Mouse (Mus musculus) stomach, embryonic 16.5 days (tissue): ENCODE results near the gene Ces2b. TPM values are rescaled to one million over a fixed set of nuclear protein-coding genes. Genes with fewer than 3 reads are reported as not detected.

Experiments
- polyA plus RNA-seq: library from polyadenylated mRNA; unstranded; fragments of >200 nt; fragmentation: Nextera tagmentation; extraction: Ambion mirVana; gene quantifications from 2 replicates; pipeline ENCODE4 v1.2.1, GENCODE M21; 2015

Gene Ces2b
- polyA plus RNA-seq, 1 experiment from 2014 or later: 1.0 TPM

Other genes starting within 250 kb of the Ces2b start
- 13.3 and 14.1 TPM in 2 replicates for gene Pdp2, start 240.1 kb upstream of the Ces2b start, polyA plus RNA-seq
- 1.6 and 2.0 TPM in 2 replicates for gene Cdh16, start 207.2 kb upstream of the Ces2b start, polyA plus RNA-seq
- gene Rrad, start 200.2 kb upstream of the Ces2b start, polyA plus RNA-seq: 9.2 and 14.4 TPM in 2 replicates
- 92.6 and 93.6 TPM in 2 replicates for gene Ciao2b, start 189.6 kb upstream of the Ces2b start, polyA plus RNA-seq
- 1.3 and 1.4 TPM in 2 replicates for gene Ces2a, start 97.6 kb upstream of the Ces2b start, polyA plus RNA-seq
- gene Ces2c, start 15.5 kb downstream of the Ces2b start, polyA plus RNA-seq: 1.4 and 2.2 TPM in 2 replicates
- gene Ces2e, start 94.7 kb downstream of the Ces2b start, polyA plus RNA-seq: 5.6 and 7.9 TPM in 2 replicates
- gene Ces2f, start 115.8 kb downstream of the Ces2b start, polyA plus RNA-seq: 0.53 and 0.69 TPM in 2 replicates
- 12.8 and 18.7 TPM in 2 replicates for gene Ces2g, start 130.1 kb downstream of the Ces2b start, polyA plus RNA-seq
- not detected in 2 replicates for gene Ces2h, start 169.3 kb downstream of the Ces2b start, polyA plus RNA-seq
- not detected in 2 replicates for gene Ces3a, start 217.0 kb downstream of the Ces2b start, polyA plus RNA-seq